Mouse (Mus musculus) midbrain, embryonic 14.5 days (tissue): ENCODE results near the gene Ppp1r16b. TPM values are rescaled to one million over a fixed set of nuclear protein-coding genes. Genes with fewer than 3 reads are reported as not detected.

Experiments
- ATAC-seq: fragments of 200-750 bp; cut with Nextera tagmentation; 2 replicates; pipeline ENCODE4 v1.8.0; 2017; ENCODE audit warnings: moderate number of reproducible peaks, moderate library complexity; ENCODE audit not compliant: low FRiP score, low TSS enrichment
- DNase-seq: peaks from one replicate; pipeline ENCODE4 v3.0.0-alpha.2; 2015
- H3K27ac ChIP-seq: fragments of 300-500 bp; sonication (generic); replicated peaks from 2 replicates; pipeline ENCODE4 v1.5.1; 2014; ENCODE audit warnings: mild to moderate bottlenecking, low read depth, low read length, moderate library complexity
- H3K27me3 ChIP-seq: fragments of 300-500 bp; sonication (generic); 2 replicates; pipeline ENCODE4 v1.6.1; 2014; ENCODE audit warnings: low read length, control low read depth, mixed read lengths; ENCODE audit not compliant: control insufficient read depth, insufficient read depth
- H3K36me3 ChIP-seq: fragments of 300-500 bp; sonication (generic); 2 replicates; pipeline ENCODE4 v1.6.1; 2014; ENCODE audit warnings: low read length, control low read depth; ENCODE audit not compliant: control insufficient read depth, insufficient read depth
- H3K4me1 ChIP-seq: fragments of 300-500 bp; sonication (generic); 2 replicates; pipeline ENCODE4 v1.6.1; 2014; ENCODE audit warnings: mild to moderate bottlenecking, antibody characterized with exemption, low read length, control low read depth; ENCODE audit not compliant: control insufficient read depth, insufficient read depth
- H3K4me2 ChIP-seq: fragments of 300-500 bp; sonication (generic); 2 replicates; pipeline ENCODE4 v1.6.1; 2014; ENCODE audit warnings: mild to moderate bottlenecking, low read length, moderate library complexity
- H3K4me3 ChIP-seq: fragments of 300-500 bp; sonication (generic); replicated peaks from 2 replicates; pipeline ENCODE4 v1.5.1; 2014; ENCODE audit warnings: low read depth, low read length
- H3K9ac ChIP-seq: fragments of 300-500 bp; sonication (generic); replicated peaks from 2 replicates; pipeline ENCODE4 v1.6.1; 2014; ENCODE audit warnings: mild to moderate bottlenecking, low read length, moderate library complexity
- H3K9me3 ChIP-seq: fragments of 300-500 bp; sonication (generic); 2 replicates; pipeline ENCODE4 v1.6.1; 2016; ENCODE audit warnings: low read length, control low read depth, mixed read lengths; ENCODE audit not compliant: control insufficient read depth
- WGBS: fragments of 180-500 bp; shearing (Covaris S2); extraction: QIAGEN DNeasy Blood & Tissue Kit; methylation state at CpG from one replicate; pipeline ENCODE4 v1.1.7; 2014; 5-methylcytosine and 5-hydroxymethylcytosine counted together
- microRNA counts: library from miRNA; unstranded; fragments of <30 nt; microRNA quantifications from one replicate; lab custom pipeline; 2016
- microRNA-seq: library from miRNA; unstranded; fragments of <30 nt; microRNA quantifications from one replicate; pipeline ENCODE4, GENCODE M21; 2016
- polyA plus RNA-seq: library from polyadenylated mRNA; unstranded; fragments of >200 nt; fragmentation: Nextera tagmentation; extraction: Ambion mirVana; gene quantifications from 2 replicates; pipeline ENCODE4 v1.2.1, GENCODE M21; 2014

The Ppp1r16b gene
- polyA plus RNA-seq, 1 experiment from 2014 or later: 16.1 TPM

- DNase-seq (no peak), ATAC-seq (no peak)
- Histone ChIP-seq H3K9ac (no peak overlapping the region), H3K4me1 (no peaks in the 10 kb centered on the region), H3K27me3 (no peaks in the 10 kb centered on the region), H3K4me2 (no peak overlapping the region), H3K9me3 (no peaks in the 10 kb centered on the region), H3K27ac (no peak overlapping the region), H3K36me3 (peaks cover 11% of the 10 kb centered on the region; the same call in 1 of the 2 replicates), H3K4me3 (no peak overlapping the region)
- WGBS: 95% methylated on average over 8 of the region's 8 CpGs
Measured at GRCm38 (mm10) chr2:158800788-158801187, 135.6 kb downstream of the Ppp1r16b start.

GRCm38 (mm10) chr2:158803575-158803974, 138.4 kb downstream of the Ppp1r16b start:
- Histone ChIP-seq H3K4me3 (no peak overlapping the region), H3K27me3 (no peaks in the 10 kb centered on the region), H3K27ac (no peak overlapping the region), H3K4me1 (no peaks in the 10 kb centered on the region), H3K9ac (no peak overlapping the region), H3K4me2 (no peak overlapping the region), H3K9me3 (no peaks in the 10 kb centered on the region), H3K36me3 (peaks cover 16% of the 10 kb centered on the region)
- DNase-seq: no peak
- no peak for ATAC-seq
- 94% methylated on average over 8 of the region's 8 CpGs for WGBS

- no peak overlapping the region for H3K9ac ChIP-seq
- no peaks in the 10 kb centered on the region for H3K4me1 ChIP-seq
- ATAC-seq (no peak), DNase-seq (no peak)
- no peak overlapping the region for H3K4me2 ChIP-seq
- H3K36me3 ChIP-seq: peaks cover 31% of the 10 kb centered on the region
- H3K9me3 ChIP-seq: no peaks in the 10 kb centered on the region
- no peak overlapping the region for H3K4me3 ChIP-seq
- H3K27me3 ChIP-seq: no peaks in the 10 kb centered on the region
- no peak overlapping the region for H3K27ac ChIP-seq
Measured at GRCm38 (mm10) chr2:158815686-158816085, 150.5 kb downstream of the Ppp1r16b start.

MicroRNAs within 50 kb of the gene (microRNA counts, 519-probe panel; counts per million panel counts)
- microRNA mmu-miR-3474 (lab: Ali Mortazavi, UCI): not detected

Small RNA genes lying within 50 kb of the gene (microRNA-seq; reads per million reads assigned to microRNA genes)
- gene Gm26141 (not detected), gene Mir3474 (3.2 reads per million, percentile 21 among the genes with 10 or more reads in this experiment)

Other genes with a start within 250 kb of the Ppp1r16b start
- not detected in 2 replicates for gene Adig, start 162.8 kb upstream of the Ppp1r16b start, polyA plus RNA-seq
- 0.57 and 0.87 TPM in 2 replicates for gene Arhgap40, start 152.6 kb upstream of the Ppp1r16b start, polyA plus RNA-seq
- 7.6 and 8.6 TPM in 2 replicates for gene Slc32a1, start 54.6 kb upstream of the Ppp1r16b start, polyA plus RNA-seq
- gene Actr5, start 40.5 kb upstream of the Ppp1r16b start, polyA plus RNA-seq: 13.9 and 14.8 TPM in 2 replicates
- 5.8 and 11.7 TPM in 2 replicates for gene Fam83d, start 102.7 kb downstream of the Ppp1r16b start, polyA plus RNA-seq
- 15.0 and 15.5 TPM in 2 replicates for gene Dhx35, start 129.4 kb downstream of the Ppp1r16b start, polyA plus RNA-seq